Mouse (Mus musculus) liver, adult 2 months (tissue): ENCODE data around the gene Sh3pxd2b.

Source experiments
- CTCF ChIP-seq: fragments of 200-500 bp; IDR thresholded peaks from 2 replicates; pipeline ENCODE4 v1.5.1; 2011; ENCODE audit warnings: low read depth, low read length, control low read depth
- POLR2A ChIP-seq: fragments of 200-500 bp; IDR thresholded peaks from 2 replicates; pipeline ENCODE4 v1.6.1; 2011; ENCODE audit warnings: low read length, control low read depth; ENCODE audit not compliant: insufficient read depth; ENCODE audit errors: extremely low read depth

DNA sequence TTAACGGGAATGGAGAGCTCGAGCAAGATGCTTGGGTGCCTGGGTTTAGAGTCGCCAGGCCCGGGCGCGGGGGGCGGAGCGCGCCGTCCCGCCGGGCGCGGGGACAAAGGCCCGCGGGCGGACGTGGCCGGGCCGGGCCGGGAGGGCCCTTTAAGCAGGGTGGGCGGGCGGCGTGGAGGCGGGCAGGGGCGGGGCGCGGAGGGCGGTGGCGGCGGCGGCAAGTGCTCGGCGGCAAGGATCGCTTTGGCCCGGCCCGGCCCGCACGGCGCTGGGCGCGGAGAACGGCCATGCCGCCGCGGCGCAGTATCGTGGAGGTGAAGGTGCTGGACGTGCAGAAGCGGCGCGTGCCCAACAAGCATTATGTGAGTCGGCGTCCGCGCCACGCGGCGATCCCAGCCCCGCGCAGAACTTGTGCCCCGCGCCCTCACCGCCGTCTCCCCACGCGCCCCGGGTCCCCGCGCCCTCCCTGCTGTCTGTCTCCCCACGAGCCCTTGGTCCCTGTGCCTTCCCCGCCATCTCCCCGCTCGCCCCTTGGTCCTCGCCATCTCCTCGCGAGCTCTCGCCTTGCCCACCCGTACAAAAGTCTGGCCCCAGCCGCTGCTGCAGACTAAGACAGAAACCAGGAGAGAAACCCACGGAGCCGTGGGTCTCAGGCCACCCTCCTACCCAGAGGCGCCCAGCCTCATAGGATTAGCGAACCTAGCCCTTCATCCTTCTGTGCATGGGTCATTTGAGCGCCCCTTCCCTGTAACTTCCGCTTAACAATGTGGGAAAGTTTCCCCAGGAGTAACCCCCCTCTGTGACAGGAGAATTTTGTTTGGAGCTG lies at the start of gene Sh3pxd2b:
- TF ChIP-seq CTCF (no peak), POLR2A (no peak)
